Mouse (Mus musculus): Measurements from ENCODE around the gene Ubr4.

GRCm38 (mm10) chr4:139430891-139431290 is 78.5 kb downstream of the Ubr4 start:
- TF ChIP-seq CTCF (IDR thresholded peaks at IDR 0.05; ENCODE audit: low read depth) (no peak), EP300 (IDR thresholded peaks at IDR 0.05; ENCODE audit: low read depth) (no peak)
